Mouse (Mus musculus) heart, postnatal 14 days (tissue): Measurements from ENCODE around the gene Cts8. TPM values are rescaled to one million over a fixed set of nuclear protein-coding genes. Genes with fewer than 3 reads are reported as not detected.

Experiments used
- DNase-seq, 2 experiments: peaks; one replicate each; pipeline ENCODE4 v3.0.0; 2021 to 2022
- intact Hi-C: fragments of 180-260 bp; cut with DNase I; formaldehyde crosslinking; loops from one replicate; pipeline ENCODE4 v1.15.1; 2025
- long read RNA-seq, 2 experiments: library from polyadenylated mRNA; stranded (forward); transcript quantifications; one replicate each; pipeline ENCODE4 v2.0.0; 2021
- total RNA-seq, 2 experiments: library from RNA; stranded (reverse); gene quantifications; 2 replicates each; pipeline ENCODE4 v1.2.3; 2021

Cts8 gene
- not detected for total RNA-seq
- long read RNA-seq, experiment 1, result 0 reads
- long read RNA-seq, experiment 2, result 0 reads

GRCm38 (mm10) chr13:61255258-61255657 lies at the start of gene Cts8:
Gene Cts8, minus strand, starts transcription at chr13:61255358.
- DNase-seq, result no peak
- intact Hi-C loops, result no loop called here

- intact Hi-C loops, result no loop called here
These were observed 33.6 kb upstream of the Cts8 start, which contains the start of gene Gm49398 for GRCm38 (mm10) chr13:61288739-61289138. Gene Gm49398, minus strand, starts transcription at chr13:61288839.

GRCm38 (mm10) chr13:61241076-61241947 lies 13.8 kb downstream of the Cts8 start:
- intact Hi-C loops, result loop anchor here (2.0 to 5.0 kb wide), 2 partner anchors 414 to 483 kb away; no protein-coding TSS in a partner anchor
- peak; percentile 58 to 63 for DNase-seq

More at GRCm38 (mm10) chr13:61288739-61289138, 33.6 kb upstream of the Cts8 start, which contains the start of gene Gm49398:
- no peak for DNase-seq

- intact Hi-C loops, result no loop called here
- DNase-seq, result no peak
These were observed 51.8 kb downstream of the Cts8 start, which contains the start of gene Cts6 for GRCm38 (mm10) chr13:61203310-61203709. Gene Cts6, minus strand, starts transcription at chr13:61203410.

Other genes starting within 250 kb of the Cts8 start
- not detected for gene Ctsj, start 249.4 kb downstream of the Cts8 start, total RNA-seq
- gene Ctsq, start 214.7 kb downstream of the Cts8 start, total RNA-seq, result not detected
- not detected for gene Ctsr, start 91.1 kb downstream of the Cts8 start, total RNA-seq
- not detected for gene Cts6, start 51.9 kb downstream of the Cts8 start, total RNA-seq
- not detected for gene Gm49398, start 33.5 kb upstream of the Cts8 start, total RNA-seq
- gene Cts7, start 102.8 kb upstream of the Cts8 start, total RNA-seq, result not detected